8 mouse cellular contexts compared by ENCODE assay signal in the genomic region with DNA sequence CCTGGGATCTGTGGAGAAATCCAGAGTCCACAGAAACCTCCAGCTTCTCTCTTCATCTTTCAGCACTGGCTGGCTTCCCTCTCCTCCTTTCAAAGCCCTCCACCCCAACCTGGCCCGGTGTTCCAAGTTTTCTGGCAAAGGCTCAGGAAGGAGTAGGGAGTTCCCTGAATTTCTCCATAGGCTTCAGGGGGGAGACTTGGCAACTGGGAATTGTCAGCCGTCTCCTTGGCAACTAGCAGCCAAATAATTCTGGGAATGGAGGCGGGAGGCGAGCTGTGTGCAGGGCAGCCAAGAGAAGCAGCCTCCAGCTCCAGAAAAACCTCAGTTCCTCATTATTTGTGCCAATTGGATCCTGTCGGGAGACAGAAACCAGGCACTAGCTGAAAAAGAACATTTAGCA. TPM values are rescaled to one million over a fixed set of nuclear protein-coding genes. Genes with fewer than 3 reads are reported as not detected.
A peak's percentile ranks its signal among the peaks of the same experiment; 100 is the strongest.
DNase-seq lines count a peak whose midpoint lies in the region; ATAC-seq and TF ChIP-seq lines count a peak whose summit lies in the region.

No protein-coding gene starts in this region.

- no peak overlapping the region for H3K4me3 ChIP-seq in kidney, postnatal 0 days (replicated peaks; ENCODE audit: low read depth, low read length)
- no peak overlapping the region for H3K4me3 ChIP-seq in intestine, embryonic 16.5 days (ENCODE audit: low read length)

- DNase-seq in kidney, postnatal 0 days (ENCODE audit: low spot score), result peak; percentile 68
- no peak for DNase-seq in kidney, adult 9 months
- peak; percentile 60 for DNase-seq in embryo, embryonic 10 days (ENCODE audit: low spot score)
- DNase-seq in gastrocnemius, postnatal 14 days, result peak; percentile 29
- DNase-seq in lung, postnatal 10 days, result peak; percentile 60
- DNase-seq in right cerebral cortex, postnatal 4 days, result peak; percentile 35
- DNase-seq in kidney, adult 11 months, result no peak

- WGBS in kidney, postnatal 0 days, result 33% methylated on average over 5 of the region's 5 CpGs
- WGBS in intestine, embryonic 16.5 days, result 27% methylated on average over 5 of the region's 5 CpGs

- ATAC-seq in kidney, postnatal 0 days (replicated peaks; ENCODE audit: low FRiP score, low read depth), result no peak
- ATAC-seq in intestine, embryonic 16.5 days, result peak; percentile 27

- intact Hi-C loops in gastrocnemius, postnatal 14 days (cut with DNase I; ENCODE audit: low total_unique reads), result loop anchor here (5.0 kb wide), 1 partner anchor 236 kb away; no protein-coding TSS in a partner anchor

- H3K4me2 ChIP-seq in kidney, postnatal 0 days (ENCODE audit: low read length), result no peak overlapping the region
- H3K4me2 ChIP-seq in intestine, embryonic 16.5 days (ENCODE audit: low read depth, low read length), result no peak overlapping the region

- no peaks in the 10 kb centered on the region for H3K27me3 ChIP-seq in kidney, postnatal 0 days (ENCODE audit: insufficient read depth, low read length)
- no peaks in the 10 kb centered on the region for H3K27me3 ChIP-seq in intestine, embryonic 16.5 days (replicated peaks; ENCODE audit: control insufficient read depth, insufficient read depth, low read length)

- H3K4me1 ChIP-seq in kidney, postnatal 0 days (replicated peaks; ENCODE audit: insufficient read depth, low read length), result no peaks in the 10 kb centered on the region
- peaks cover 11% of the 10 kb centered on the region for H3K4me1 ChIP-seq in intestine, embryonic 16.5 days (ENCODE audit: control insufficient read depth, insufficient read depth, low read length)

- no peaks in the 10 kb centered on the region for H3K36me3 ChIP-seq in kidney, postnatal 0 days (ENCODE audit: insufficient read depth, low read length)
- no peaks in the 10 kb centered on the region for H3K36me3 ChIP-seq in intestine, embryonic 16.5 days (ENCODE audit: control insufficient read depth, insufficient read depth, low read length)

- H3K9me3 ChIP-seq in kidney, postnatal 0 days (replicated peaks; ENCODE audit: low read length), result no peaks in the 10 kb centered on the region
- H3K9me3 ChIP-seq in intestine, embryonic 16.5 days (ENCODE audit: control insufficient read depth, low read length), result no peaks in the 10 kb centered on the region

- H3K27ac ChIP-seq in kidney, postnatal 0 days, result no peak overlapping the region
- peak overlapping the region; percentile 63 for H3K27ac ChIP-seq in intestine, embryonic 16.5 days (ENCODE audit: low read length)

- no peak for TF ChIP-seq CTCF in kidney, postnatal 0 days (IDR thresholded peaks at IDR 0.05; ENCODE audit: low read depth)

- H3K9ac ChIP-seq in kidney, postnatal 0 days (ENCODE audit: low read depth, low read length), result no peak overlapping the region
- no peak overlapping the region for H3K9ac ChIP-seq in intestine, embryonic 16.5 days (ENCODE audit: low read depth, low read length)

RNA-seq across cellular contexts. Expression of gene Gm1113, which starts 5.5 kb away (rescaled TPM):
- not detected in 2 replicates for polyA plus RNA-seq in kidney, postnatal 0 days (2015; fragmentation: Nextera tagmentation; extraction: Ambion mirVana)
- not detected for total RNA-seq in gastrocnemius, postnatal 14 days (2021)
- polyA plus RNA-seq in intestine, embryonic 16.5 days (2015; fragmentation: Nextera tagmentation; extraction: Ambion mirVana), result not detected in 2 replicates

RNA-seq across cellular contexts. Expression of gene Ddx25, which starts 34.8 kb away (rescaled TPM):
- polyA plus RNA-seq in kidney, postnatal 0 days (2015; fragmentation: Nextera tagmentation; extraction: Ambion mirVana), result 0.96 and 0.97 TPM in 2 replicates
- under 1 TPM in 1 of 2 experiments, not detected in 1; 0.06 TPM for total RNA-seq in gastrocnemius, postnatal 14 days (2021)
- 1.1 and 1.2 TPM in 2 replicates for polyA plus RNA-seq in intestine, embryonic 16.5 days (2015; fragmentation: Nextera tagmentation; extraction: Ambion mirVana)

RNA-seq across cellular contexts. Expression of gene Pus3, which starts 34.9 kb away (rescaled TPM):
- polyA plus RNA-seq in kidney, postnatal 0 days (2015; fragmentation: Nextera tagmentation; extraction: Ambion mirVana), result 20.0 and 20.2 TPM in 2 replicates
- total RNA-seq in gastrocnemius, postnatal 14 days (2021), result 10 to 100 TPM in 1 of 2 experiments, 1 to 10 TPM in 1; 8.7 to 10.6 TPM
- 15.0 and 16.5 TPM in 2 replicates for polyA plus RNA-seq in intestine, embryonic 16.5 days (2015; fragmentation: Nextera tagmentation; extraction: Ambion mirVana)

RNA-seq across cellular contexts. Expression of gene Pate2, which starts 46.5 kb away (rescaled TPM):
- 0.28 and 0.36 TPM in 2 replicates for polyA plus RNA-seq in kidney, postnatal 0 days (2015; fragmentation: Nextera tagmentation; extraction: Ambion mirVana)
- under 1 TPM in 1 of 2 experiments, not detected in 1; 0.09 TPM for total RNA-seq in gastrocnemius, postnatal 14 days (2021)
- polyA plus RNA-seq in intestine, embryonic 16.5 days (2015; fragmentation: Nextera tagmentation; extraction: Ambion mirVana), result 0.38 and 0.66 TPM in 2 replicates

RNA-seq across cellular contexts. Expression of gene Hyls1, which starts 46.7 kb away (rescaled TPM):
- polyA plus RNA-seq in kidney, postnatal 0 days (2015; fragmentation: Nextera tagmentation; extraction: Ambion mirVana), result 7.6 and 8.1 TPM in 2 replicates
- total RNA-seq in gastrocnemius, postnatal 14 days (2021), result 1 to 10 TPM; 1.1 to 1.5 TPM
- 10.8 TPM in 2 replicates for polyA plus RNA-seq in intestine, embryonic 16.5 days (2015; fragmentation: Nextera tagmentation; extraction: Ambion mirVana)

Comparison
In these comparisons a context has a peak if more than half of its experiments do, and no peak if none do; other contexts are left out.
1. DNase-seq: peak in kidney, postnatal 0 days (single experiment), embryo, embryonic 10 days (single experiment), gastrocnemius, postnatal 14 days (single experiment), lung, postnatal 10 days (single experiment) and right cerebral cortex, postnatal 4 days (single experiment); none in kidney, adult 9 months (single experiment) and kidney, adult 11 months (single experiment).